24 mouse cellular contexts compared by ENCODE assay signal in the genomic region with DNA sequence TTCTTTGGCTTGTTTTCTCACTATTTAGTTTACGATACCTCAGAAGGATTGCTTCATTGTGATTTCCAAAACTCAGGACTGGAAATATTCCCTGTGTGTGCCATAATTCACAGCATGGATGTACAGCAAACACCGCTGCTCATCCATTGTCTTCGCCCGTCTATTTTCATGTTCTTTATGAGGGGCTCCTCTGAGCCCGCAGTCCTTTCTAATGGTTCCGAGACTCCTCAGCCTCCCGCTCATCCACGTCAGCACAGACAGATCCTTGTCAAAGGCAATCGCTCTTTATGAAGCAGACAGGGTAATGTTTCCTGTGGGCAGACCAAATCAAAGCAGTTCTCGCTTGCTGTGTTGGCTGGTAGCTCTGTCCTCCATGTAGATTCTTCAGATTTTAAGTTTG.
"Had no signal": no experiment of that assay in that cellular context is flagged by ENCODE, and none has a peak within 500 bp of the region (broad histone marks: within the 10 kb centered on the region; RNA-seq: fewer than 3 reads in every experiment).

No protein-coding gene starts in this region.

- H3K36me3 ChIP-seq: limb, embryonic 12.5 days; limb, embryonic 15.5 days; midbrain, embryonic 13.5 days had no signal

- H3K9ac ChIP-seq: limb, embryonic 12.5 days; limb, embryonic 15.5 days; liver, embryonic 14.5 days; liver, postnatal 0 days; lung, embryonic 14.5 days; midbrain, embryonic 13.5 days had no signal

- H3K9me3 ChIP-seq: limb, embryonic 12.5 days; limb, embryonic 15.5 days; midbrain, embryonic 13.5 days had no signal

- DNase-seq: kidney, adult 2 months; kidney, postnatal 25 days; layer of hippocampus, adult 9-11 months; left cerebral cortex, postnatal 4 days; liver, postnatal 0 days; lung, embryonic 14.5 days; right cerebral cortex, adult 18-20 months; right cerebral cortex, postnatal 14 days; right cerebral cortex, postnatal 4 days; thymus, adult 2 months; thymus, postnatal 14 days; thymus, postnatal 4 days had no signal

- H3K27me3 ChIP-seq: limb, embryonic 12.5 days; limb, embryonic 15.5 days; midbrain, embryonic 13.5 days had no signal

- ATAC-seq: liver, postnatal 0 days; lung, postnatal 0 days; midbrain, embryonic 13.5 days; midbrain, embryonic 16.5 days had no signal

- H3K4me3 ChIP-seq: layer of hippocampus, adult 2 months; limb, embryonic 12.5 days; limb, embryonic 15.5 days; midbrain, embryonic 13.5 days; myocyte had no signal

- H3K4me2 ChIP-seq: limb, embryonic 12.5 days; limb, embryonic 15.5 days; liver, embryonic 11.5 days; lung, embryonic 14.5 days; midbrain, embryonic 13.5 days had no signal

- H3K27ac ChIP-seq: kidney, postnatal 0 days; layer of hippocampus, adult 2 months; limb, embryonic 12.5 days; limb, embryonic 15.5 days; liver, embryonic 14.5 days; macrophage; midbrain, embryonic 13.5 days; stomach, postnatal 0 days had no signal

- H3K4me1 ChIP-seq: limb, embryonic 12.5 days; limb, embryonic 15.5 days; midbrain, embryonic 13.5 days had no signal
